Mouse (Mus musculus) gastrocnemius, postnatal 14 days (tissue): Measurements from ENCODE around the gene Pa2g4. TPM values are rescaled to one million over a fixed set of nuclear protein-coding genes. Genes with fewer than 3 reads are reported as not detected.

ENCODE experiments used
- DNase-seq: peaks from one replicate; pipeline ENCODE4 v3.0.0; 2021; ENCODE audit warnings: mixed read lengths
- intact Hi-C: fragments of 180-260 bp; cut with DNase I; formaldehyde crosslinking; loops from one replicate; pipeline ENCODE4 v1.15.1; 2025; ENCODE audit warnings: low total_unique reads
- total RNA-seq, 2 experiments: library from RNA; stranded (reverse); gene quantifications; 2 replicates each; pipeline ENCODE4 v1.2.3; 2021

Pa2g4 gene
- total RNA-seq, 2 experiments from 2014 or later = 50.2 to 54.0 TPM

DNA sequence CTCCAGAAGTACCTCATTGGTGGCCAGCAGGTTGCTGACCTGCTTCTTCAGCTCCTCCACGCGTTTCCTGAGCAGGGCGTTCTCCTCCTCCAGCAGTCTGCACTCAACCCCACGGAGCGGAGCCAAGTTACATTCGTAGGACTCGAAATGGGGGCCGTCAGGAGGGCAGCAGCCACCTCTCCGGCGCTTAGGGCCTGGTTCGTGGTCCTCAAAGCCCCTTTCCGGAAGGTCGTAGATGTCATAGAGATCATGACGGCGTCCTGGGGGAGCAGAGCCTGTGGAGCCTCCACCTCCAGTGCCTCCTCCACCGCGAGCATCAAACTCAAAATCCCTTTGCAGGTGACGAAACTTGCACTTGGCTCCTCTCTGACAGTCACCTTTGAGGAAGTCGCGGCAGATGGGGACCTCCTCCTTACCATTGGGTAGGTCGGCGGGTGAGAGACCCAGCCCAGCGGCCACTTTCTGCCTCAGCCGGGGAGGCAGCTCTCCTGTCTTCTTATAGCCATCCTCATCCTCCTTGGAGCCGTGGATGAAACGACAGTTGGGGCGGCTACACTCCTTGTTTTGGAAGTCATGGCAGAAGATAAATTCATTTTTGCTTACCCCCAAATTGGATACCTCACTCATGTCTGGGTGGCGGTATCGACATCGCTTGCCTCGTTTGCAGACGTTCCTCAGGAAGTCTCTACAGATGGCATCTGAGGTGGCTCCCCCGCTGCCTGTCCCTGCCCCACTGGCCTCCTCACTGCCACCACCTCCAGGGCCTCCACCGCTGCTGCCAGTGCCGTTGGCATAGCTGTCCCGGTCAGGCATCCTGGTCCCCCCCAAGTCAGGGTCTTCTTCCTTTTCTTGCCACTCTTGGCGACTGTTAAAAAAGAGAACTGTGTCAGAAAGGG is 20.9 kb downstream of the Pa2g4 start:
- intact Hi-C loops = no loop called here

DNA sequence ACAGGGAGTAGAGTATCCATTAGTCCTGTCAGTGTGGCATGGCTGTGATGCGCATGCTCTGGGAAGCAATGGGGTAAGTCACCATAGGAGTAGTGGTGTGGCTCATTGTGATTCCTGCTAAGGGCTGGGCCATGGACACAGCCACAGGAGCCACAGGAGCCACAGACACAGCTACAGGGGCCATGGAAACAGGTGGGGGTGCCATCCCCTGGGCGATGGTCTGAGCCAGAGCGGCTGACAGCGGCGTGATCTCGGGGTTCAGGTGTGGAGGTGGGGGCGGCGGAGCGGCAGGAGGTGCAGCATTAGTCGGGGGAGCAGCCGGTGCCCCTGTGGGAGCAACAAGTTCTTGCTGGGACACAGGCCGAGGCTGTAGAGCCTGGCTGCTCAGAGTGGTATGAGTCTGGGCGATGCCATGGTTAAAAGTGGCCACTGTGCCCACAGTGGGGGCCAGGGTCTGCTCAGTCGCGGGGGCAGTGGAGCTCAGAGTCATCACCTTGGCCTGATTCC is 21.6 kb downstream of the Pa2g4 start:
- intact Hi-C loops = no loop called here
- no peak for DNase-seq

More for the DNA sequence above, 20.9 kb downstream of the Pa2g4 start:
- DNase-seq = no peak

DNA sequence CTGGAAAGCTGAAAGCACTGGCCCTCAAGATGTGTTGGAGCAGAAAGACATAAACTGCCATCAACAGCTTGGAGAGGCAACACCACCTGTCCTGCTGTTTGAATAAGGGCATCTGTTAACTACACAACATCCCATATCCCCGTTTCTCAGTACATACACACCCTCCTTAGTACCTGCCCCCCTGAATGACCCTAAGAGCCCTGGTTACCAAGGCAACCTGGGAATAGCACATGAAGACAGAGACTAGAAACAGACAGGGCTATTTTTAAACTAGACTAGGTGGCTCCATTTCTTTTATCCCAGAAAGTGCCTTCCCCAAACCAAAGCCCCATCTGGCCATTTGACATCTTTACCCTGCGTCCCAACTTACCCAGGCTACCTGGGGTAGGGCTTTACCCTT is 22.7 kb downstream of the Pa2g4 start:
- DNase-seq = no peak
- intact Hi-C loops = no loop called here

DNA sequence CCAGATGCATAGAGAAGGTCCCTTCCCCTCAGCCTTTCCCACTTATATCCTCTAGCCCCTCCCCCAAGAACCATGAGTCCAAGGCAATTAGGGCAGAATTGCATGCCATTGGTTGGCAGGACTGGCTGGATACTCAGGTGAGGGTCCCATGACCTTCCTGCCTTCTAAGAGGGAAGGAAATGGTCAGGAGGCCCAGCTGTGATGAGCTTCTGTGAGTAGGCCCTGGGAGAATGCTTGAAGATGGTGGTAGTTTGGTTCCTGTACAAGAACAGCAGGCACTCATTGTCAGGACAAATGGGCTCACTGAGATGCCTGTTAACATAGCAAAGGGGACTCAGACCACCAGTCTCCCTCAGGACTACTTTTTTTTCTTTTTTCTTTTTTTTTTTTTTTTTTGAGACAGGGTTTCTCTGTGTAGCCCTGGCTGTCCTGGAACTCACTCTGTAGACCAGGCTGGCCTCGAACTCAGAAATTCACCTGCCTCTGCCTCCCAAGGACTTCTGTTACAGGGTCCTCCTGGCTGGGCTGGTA is 27.4 kb downstream of the Pa2g4 start:
- DNase-seq = no peak
- intact Hi-C loops = no loop called here

DNA sequence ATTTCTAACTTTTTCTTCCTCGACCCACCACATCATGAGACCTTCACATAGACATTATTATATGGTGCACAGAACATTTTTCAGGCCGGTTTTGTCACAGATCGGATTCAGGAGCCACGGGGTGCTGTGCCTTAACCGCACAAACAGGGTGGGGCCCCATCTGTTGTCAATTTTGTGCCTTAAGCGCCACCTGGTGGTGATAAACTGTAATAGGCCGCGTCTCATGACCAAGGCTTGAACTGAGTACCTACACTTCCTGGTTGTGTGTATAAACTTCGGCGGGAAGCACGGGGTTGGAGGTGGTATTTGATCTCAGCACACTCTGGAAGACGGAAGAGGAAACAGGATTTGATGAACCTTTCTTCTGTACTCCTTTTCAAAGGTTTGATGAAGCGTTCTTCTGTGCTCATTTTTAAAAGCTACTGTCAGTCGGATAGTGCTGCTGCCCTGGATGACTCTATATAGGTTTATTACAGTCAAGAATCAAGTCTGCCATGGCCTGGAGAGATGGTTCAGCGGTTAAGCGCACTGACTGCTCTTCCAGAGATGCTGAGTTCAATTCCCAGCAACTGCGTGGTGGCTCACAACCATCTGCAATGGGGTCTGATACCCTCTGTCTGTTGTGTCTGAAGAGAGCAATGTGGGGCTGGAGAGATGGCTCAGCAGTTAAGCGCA is 29.4 kb downstream of the Pa2g4 start:
- peak; percentile 86 for DNase-seq
- intact Hi-C loops = no loop called here

DNA sequence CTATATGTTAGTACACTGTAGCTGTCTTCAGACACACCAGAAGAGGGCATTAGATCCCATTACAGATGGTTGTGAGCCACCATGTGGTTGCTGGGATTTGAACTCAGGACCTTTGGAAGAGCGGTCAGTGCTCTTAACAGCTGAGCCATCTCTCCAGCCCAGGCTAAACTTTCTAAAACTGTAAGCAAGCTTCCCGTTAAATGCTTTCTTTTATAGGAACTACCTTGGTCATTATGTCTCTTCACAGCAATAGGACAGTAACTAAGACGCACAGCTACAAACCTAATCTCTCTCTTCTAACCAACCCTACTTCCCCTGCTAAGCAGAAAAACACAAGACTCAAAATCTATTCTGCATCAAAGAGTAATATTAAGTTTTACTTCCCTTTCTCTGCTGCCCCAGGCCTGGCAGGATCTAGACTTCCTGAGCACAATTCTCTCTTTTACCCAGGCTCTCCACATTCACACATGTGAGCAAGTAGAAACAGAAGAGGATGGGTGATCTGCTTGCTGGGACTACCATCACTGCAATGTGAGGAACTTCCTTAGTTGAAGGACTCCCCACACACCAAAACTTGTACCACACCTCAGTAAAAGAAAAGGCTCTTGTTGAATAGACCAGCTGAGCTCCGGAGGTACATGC is 30.0 kb downstream of the Pa2g4 start:
- DNase-seq = no peak
- intact Hi-C loops = no loop called here

DNA sequence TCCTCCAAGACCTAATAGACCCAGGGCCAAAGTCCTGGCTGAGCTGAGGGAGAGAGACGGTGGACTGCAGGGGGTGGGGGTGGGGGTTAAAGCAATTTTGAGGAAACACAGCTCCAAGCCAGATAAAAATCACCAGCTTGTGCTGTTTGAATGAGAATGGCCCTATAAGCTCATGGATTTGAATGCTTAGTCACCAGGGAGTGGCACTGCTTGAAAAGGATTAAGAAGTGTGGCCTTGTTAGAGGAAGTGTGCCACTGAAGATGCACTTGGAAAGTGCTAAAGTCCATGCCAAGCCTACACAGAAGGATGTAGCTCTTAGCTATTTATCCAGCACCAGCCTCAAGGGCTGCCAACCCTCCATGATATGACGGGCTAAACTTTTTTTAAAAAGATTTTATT is 30.6 kb downstream of the Pa2g4 start:
- no peak for DNase-seq
- intact Hi-C loops = no loop called here

DNA sequence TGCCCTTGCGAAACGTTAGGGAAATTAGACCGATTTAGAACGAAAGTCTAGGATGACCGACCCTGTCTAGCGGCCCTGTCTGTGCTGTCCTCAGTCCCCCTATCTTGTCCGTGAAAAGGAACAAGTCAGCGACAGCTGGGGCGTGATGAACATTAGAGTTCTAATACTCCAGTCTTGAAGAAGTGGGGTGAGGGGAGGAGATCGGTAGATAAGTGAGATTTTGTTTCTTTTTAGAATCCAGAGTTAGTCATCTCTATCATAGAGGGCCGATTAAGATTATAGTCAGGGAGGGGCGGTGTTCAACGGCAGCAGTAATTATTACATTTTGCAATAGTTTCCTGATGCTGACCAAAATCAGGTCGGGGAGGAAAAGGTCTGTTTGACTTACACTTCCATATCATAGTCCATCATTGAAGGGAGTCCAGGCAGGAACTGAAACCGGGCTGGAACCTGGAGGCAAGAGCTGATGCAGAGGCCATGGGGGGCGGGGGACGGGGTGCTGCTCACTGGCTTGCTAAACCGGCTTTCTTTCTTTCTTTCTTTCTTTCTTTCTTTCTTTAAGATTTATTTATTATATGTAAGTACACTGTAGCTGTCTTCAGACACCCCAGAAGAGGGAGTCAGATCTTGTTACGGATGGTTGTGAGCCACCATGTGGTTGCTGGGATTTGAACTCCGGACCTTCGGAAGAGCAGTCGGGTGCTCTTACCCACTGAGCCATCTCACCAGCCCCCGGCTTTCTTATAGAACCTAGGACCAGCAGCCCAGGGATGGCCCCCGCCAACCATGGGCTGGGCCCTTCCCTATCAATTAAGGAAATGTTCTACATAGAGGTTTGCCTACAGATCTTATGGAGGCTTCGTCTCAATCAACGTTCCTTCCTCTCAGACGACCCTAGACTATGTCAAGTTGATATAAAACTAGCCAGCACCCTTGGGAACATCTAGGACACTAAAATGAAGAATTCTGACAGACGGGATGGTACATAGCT is 39.1 kb downstream of the Pa2g4 start:
- no peak for DNase-seq
- intact Hi-C loops = no loop called here

DNA sequence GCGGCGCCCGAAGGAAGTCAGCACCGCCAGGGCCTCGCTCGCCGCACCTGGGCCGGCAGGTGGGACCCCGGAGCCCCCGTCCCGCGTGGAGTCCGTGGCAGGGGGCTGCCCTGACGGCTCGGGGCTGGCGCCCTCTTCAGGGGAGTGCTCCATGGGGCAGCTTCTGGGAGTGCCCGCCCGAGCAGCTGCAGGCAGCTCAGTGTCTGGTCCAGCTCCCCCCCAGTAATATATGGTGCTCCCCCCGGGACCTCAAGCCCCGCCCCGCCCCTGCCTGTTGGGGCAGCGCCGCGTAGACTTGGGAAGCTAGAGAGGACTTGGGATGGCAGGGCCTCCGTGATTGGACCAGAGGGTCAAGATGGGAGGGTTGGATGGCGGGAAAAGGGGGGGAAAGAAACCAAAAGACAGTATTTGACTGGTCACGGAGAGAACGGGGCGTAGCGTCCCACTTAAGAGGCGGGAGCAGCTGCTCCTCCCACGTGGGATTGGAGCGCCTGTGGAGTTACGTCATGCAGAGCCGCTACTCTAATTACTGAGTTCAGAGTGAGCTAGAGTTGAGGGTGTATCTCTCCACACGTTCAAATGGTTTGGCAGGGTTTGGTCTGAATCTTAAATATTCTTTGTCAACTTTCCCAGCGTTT is 40.0 kb downstream of the Pa2g4 start, which contains the start of gene Esyt1:
TSS of gene Esyt1 (minus strand) at position 201 of the 638 bp plus-strand sequence.
- peak; percentile 94 for DNase-seq
- intact Hi-C loops = no loop called here

DNA sequence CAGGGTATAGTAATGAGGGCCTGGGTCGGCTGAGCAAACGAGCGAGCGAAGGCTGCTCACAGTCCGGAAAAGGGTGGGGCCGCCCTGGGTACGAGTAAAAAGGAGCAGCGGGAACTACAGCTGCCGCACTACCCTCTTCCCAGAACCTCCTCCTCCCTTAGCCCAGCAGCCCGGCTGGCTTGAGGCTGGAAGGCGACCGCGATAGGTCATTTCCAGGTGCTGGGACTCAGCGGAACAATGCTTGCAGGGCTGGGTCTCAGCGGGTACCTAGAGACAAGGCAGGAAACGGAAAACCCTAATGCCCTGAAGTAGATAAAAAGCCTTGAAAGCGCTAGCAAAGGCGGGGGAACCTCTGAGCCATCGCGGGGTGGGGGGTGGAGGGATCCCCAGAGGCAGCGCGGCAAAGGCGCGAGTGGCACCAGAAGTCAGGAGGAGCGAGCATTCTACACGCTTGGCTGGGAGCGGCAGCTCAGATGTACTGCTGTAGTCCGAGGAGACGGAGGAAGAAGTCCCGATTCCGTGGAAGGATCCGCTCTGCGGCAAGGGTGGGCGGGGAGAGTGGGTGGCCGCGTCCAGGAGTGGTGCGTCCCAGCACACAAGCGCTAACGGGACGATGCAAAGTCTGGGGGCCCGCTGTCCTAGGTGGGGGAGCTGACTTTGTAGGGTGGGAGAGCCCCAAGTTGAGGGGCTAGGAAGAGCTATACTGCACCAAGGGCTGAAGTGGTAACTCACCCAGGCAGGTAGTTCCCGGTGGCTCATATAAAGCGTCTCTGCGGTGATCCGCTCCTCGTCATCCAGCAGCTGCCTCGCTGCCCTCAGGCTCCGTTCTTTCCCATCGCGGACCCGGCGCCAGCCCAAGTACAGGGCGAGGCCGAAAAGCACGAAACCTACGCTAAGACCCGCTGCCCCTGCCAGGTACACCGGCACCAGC is 40.8 kb downstream of the Pa2g4 start:
- peak; percentile 65 for DNase-seq
- intact Hi-C loops = no loop called here

DNA sequence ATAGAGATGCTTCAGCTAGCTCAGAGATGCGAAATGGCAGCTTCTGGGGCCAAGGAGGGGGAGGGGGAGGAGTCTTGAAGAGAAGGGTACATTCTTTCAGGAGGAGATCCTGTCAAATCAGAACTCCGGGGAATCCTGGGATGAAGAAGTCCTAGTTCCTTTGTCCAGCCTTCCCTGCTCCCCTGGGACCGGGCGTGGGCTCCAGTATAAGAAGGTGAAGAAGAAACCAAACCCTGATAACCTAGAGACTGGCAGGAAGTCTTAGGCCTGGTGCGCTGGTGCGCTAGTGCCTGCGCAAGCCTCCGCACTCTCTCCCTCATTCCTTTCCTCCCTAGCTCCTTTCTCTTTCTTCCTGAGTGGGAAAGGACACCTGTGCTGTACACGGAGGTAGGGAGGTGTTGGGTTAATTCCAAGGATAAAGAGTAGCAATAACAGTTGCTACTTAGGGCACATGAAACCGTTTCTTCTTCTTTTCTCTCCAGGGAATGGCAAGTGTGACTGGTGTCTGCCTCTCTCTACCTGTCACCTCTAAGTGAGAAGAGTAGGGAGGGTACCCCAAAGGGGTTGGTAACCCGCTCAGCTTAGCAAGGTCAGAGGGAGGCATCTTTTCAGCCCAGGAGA is 41.6 kb downstream of the Pa2g4 start:
- intact Hi-C loops = no loop called here
- no peak for DNase-seq

DNA sequence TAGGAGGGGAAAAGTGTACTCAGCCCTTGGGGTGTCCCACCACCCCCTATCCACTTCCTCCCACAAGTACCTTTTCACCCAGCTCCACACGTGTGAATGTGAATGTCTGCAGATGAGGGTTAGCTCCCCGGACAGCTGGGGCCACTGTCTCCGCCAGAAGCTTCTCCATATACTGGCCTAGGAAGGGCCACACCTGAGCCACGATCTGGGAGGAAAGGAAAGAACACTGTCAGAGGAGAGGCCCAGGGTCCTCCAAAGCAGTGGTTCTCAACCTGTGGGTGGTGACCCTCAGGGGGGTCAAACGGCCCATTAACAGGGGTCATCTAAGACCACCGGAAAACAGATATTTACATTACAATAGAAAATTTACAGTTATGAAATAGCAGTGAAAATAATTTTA is 43.4 kb downstream of the Pa2g4 start:
- intact Hi-C loops = no loop called here
- no peak for DNase-seq

DNA sequence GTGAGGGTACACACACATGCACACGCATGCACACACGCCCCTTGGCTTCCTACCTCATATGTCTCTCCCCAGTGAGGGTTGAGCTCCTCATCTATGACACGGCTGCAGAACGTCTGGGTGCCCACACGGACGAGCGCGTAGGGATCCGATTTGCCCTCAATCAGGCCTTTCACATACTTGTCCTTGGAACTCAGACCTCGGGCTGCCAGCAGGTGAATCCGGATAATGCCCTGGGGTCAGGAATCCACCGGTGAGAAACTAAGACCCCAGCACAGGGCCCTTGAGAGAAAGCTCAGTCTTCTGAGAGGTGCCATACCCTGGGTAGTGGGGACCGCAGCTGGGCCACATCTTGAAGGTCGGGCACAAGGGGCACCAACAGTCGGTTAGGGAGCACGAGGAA is 45.2 kb downstream of the Pa2g4 start:
- intact Hi-C loops = no loop called here
- DNase-seq = no peak

DNA sequence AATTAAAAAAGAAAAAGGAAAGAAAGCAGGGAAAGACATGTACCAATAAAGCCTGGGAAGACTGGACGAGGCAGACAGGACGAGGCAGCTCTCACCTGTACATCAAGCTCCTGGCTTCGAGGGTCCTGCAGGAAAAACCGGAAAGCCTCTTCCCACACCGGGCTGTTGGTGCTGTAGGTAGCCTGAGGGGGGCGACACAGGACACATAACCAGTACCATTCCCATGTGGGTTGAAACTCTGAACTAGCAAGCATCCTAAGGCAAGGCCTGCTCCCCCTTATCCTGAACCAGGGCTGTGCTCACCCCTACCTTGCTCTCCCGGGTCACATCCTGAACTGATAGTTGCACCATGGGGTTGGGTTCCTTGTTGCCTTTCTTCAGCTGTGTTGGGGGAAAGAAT is 47.0 kb downstream of the Pa2g4 start:
- DNase-seq = peak; percentile 41
- intact Hi-C loops = no loop called here

DNA sequence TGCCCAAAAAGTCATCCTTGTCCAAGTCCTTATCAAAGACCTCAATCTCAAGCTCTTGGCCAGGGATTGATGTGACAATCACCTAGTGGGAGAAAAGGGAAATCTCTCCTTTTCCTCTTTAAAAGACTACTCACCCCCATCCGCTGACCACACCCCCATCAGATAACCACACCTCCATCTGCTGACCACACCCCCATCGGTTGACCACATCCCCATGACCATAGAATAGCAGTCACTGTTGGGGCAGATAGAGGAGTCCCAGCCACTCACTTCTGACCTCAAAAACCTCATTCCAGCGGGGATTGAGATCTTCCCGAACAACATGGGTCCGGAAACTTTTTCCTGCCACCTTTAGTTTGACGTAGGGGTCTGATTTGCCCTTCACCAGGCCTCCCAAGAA is 49.1 kb downstream of the Pa2g4 start:
- intact Hi-C loops = no loop called here
- no peak for DNase-seq

DNA sequence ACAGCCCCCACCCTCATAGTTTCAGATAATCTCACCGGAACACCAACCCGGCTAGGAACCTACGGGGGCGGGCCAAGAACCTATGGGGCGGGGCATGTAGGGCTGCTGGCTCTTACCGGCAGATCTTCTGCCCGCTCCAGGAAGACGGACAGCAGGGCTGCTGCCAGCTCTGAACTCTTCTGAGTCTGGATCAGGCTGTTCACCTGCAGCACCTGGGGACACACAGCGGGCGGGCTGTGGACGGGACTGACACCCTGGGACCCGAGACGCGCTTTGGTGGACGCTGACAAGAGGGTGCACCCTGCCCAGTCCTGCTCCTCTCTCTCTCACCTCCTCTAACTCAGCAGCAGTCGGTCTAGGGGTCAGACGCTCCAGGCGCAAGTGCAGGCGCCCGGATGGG is 49.8 kb downstream of the Pa2g4 start:
- intact Hi-C loops = no loop called here
- DNase-seq = no peak

DNA sequence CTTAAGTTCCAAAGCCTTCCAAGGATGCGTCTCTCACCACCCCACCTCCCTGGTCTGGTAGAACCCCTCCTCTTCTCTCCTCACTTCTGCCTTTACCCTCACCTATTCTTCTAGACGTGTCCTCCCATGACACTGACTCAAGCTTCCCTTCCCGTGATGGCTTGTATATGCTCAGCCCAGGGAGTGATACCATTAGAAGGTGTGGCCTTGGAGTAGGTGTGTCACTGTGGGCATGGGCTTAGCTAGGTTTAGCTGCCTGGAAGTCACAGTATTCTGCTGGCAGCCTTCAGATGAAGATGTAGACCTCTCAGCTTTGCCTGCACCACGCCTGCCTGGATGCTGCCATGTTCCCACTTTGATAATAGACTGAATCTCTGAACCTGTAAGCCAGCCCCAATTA is 50.7 kb downstream of the Pa2g4 start:
- intact Hi-C loops = no loop called here

More for the DNA sequence above, 50.7 kb downstream of the Pa2g4 start:
- no peak for DNase-seq
